Mouse (Mus musculus): ENCODE results near the gene Arl11. TPM values are rescaled to one million over a fixed set of nuclear protein-coding genes. Genes with fewer than 3 reads are reported as not detected.
"Not testable (repeated sequence)": the region's sequence is repeated elsewhere in the genome, so short reads cannot be mapped to it uniquely, and the experiment has no call there.

Arl11 gene
- total RNA-seq, 2 experiments from 2014 or later = 0.22 to 0.28 TPM

- DNase-seq; intact Hi-C loops (cut with DNase I): not testable (repeated sequence)
Measured at GRCm38 (mm10) chr14:61327007-61327406, 17.5 kb downstream of the Arl11 start.

- DNase-seq = peak; percentile 52 to 69
Measured at GRCm38 (mm10) chr14:61327618-61328450, 18.3 kb downstream of the Arl11 start.

DNA sequence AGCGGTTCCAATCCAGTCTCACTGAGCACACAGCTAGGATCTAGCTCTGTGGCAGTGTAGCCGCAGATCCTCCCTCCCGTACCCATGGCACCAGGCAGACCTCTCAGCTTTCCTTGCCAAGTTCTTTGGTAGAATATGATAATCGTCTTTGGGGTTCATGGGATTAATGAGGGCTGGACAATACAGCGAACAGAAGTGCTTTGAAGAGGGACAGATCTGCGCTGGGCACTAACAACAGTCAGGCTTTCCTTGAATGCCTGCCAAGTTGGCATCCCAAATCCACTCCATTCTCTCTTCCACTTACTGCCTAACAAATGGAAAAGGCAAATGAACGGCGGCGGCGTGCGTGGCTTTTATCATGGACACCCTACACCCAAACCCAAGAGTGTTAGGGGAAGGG is 21.0 kb downstream of the Arl11 start:
- no peak for DNase-seq
- intact Hi-C loops (cut with DNase I) = loop anchor here (2.0 to 10.0 kb wide), 2 partner anchors 54 to 108 kb away; partner anchors contain the start of gene Kpna3

More at GRCm38 (mm10) chr14:61327618-61328450, 18.3 kb downstream of the Arl11 start:
- intact Hi-C loops (cut with DNase I) = no loop called here

DNA sequence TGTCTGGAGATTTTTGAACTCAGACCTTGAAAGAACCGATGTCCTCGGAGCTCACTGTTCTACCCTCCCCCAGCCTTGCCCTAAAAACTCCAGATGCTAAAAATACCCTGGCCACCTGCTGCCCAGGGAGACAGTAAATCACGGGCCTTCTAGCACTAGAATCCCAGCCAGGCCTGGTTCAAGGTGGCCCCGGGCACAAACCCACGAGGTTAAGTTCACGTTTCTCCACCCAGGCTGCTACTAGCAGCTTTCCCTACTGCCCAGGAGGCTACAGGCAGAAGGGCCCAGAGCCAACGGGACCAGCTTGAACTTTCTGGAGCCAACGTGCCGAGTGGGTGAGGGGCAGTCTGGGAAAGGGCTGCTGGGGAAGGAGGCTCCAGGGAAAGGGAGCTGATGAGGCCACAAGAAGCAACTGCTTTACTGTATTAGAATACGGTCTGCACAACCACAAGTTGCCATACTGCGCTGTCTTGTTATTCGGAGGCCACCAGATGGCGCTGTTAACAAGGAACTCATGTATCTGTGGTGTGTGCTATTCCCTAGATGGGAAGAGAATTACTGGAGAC is 21.5 kb downstream of the Arl11 start:
- peak; percentile 66 to 74 for DNase-seq
- intact Hi-C loops (cut with DNase I) = loop anchor here (1.0 to 10.0 kb wide), 3 partner anchors 54 to 167 kb away; partner anchors contain the start of gene Kpna3

DNA sequence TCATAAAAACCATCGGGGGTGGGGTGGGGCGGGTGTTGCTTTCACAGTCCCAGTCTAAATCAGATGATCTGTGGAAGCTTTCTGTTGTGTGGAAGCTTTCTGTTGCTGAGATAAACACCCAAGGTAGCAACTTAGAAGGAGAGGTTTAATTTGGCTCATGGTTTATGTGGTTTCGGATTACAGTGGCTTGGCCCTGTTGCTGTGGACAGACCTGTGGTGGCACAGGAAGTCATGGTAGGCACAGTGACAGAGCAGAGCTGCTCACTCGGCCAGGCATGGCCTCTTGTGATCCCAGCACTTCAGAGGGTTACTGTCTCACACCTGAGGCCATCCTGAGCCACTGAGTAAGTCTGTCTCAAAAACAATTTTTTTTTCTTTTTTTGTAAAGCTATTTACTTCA is 29.8 kb downstream of the Arl11 start:
- DNase-seq = no peak
- intact Hi-C loops (cut with DNase I) = loop anchor here (10.0 kb wide), 1 partner anchor 45 kb away; no protein-coding TSS in a partner anchor

- DNase-seq = no peak
- intact Hi-C loops (cut with DNase I) = no loop called here
Measured at GRCm38 (mm10) chr14:61344590-61344989, 35.0 kb downstream of the Arl11 start.

GRCm38 (mm10) chr14:61346827-61347698 is 37.5 kb downstream of the Arl11 start:
- intact Hi-C loops (cut with DNase I) = no loop called here
- no peak for DNase-seq

GRCm38 (mm10) chr14:61349876-61350275 is 40.3 kb downstream of the Arl11 start:
- no peak for DNase-seq

DNA sequence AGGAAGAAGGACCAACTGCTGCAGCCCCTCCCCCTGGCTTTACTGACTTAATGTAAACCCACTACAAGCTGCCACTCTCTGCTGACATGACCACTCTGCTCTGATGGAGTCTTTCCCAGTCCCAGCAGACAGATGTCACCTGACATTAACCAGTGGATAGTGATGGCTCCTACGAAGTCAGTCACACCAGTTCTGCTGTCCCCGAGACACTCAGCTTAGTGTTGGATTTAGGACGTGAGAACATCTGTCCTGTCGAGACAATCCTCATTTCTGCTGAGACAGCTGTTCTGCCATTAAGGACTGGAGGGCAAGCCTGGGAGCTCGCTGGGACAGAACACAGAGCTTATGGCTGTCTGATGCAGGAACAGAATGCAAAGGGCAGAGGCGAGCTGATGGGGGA is 41.3 kb downstream of the Arl11 start:
- no peak for DNase-seq
- intact Hi-C loops (cut with DNase I) = no loop called here

More at GRCm38 (mm10) chr14:61349876-61350275, 40.3 kb downstream of the Arl11 start:
- intact Hi-C loops (cut with DNase I) = no loop called here

DNA sequence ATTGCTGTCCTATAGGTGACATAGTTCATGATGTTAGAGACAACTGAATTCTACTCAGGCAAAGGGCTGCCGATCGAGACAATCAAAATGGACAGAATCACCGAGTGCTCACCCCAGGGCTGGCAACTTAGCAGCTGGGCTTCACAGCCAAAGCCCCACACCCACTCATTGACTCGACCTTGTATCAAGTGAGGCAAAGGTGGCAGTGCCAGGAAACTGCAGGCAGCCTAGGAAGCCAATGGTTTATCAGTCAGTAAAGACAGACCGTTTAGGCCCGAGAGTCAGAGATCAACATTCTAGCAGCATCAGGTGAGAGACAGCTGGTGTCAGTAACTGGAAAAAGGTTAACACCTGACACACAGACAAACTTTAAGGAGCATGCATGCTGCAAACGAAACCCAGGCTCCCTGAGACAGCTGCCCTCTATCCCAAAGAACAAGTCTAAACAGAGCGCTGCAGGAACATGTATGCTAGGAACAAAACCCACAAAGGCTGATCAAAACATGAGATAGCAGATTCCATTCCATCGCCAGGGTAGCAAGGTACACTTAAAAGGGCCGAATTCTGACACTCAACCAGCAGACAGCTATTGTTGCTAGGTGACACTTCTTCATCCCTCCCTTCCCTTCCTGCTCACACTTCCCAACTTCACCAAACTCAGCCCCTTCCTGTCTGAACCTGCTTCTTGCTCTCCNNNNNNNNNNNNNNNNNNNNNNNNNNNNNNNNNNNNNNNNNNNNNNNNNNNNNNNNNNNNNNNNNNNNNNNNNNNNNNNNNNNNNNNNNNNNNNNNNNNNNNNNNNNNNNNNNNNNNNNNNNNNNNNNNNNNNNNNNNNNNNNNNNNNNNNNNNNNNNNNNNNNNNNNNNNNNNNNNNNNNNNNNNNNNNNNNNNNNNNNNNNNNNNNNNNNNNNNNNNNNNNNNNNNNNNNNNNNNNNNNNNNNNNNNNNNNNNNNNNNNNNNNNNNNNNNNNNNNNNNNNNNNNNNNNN is 45.0 kb downstream of the Arl11 start:
- no peak for DNase-seq
- intact Hi-C loops (cut with DNase I) = no loop called here

DNA sequence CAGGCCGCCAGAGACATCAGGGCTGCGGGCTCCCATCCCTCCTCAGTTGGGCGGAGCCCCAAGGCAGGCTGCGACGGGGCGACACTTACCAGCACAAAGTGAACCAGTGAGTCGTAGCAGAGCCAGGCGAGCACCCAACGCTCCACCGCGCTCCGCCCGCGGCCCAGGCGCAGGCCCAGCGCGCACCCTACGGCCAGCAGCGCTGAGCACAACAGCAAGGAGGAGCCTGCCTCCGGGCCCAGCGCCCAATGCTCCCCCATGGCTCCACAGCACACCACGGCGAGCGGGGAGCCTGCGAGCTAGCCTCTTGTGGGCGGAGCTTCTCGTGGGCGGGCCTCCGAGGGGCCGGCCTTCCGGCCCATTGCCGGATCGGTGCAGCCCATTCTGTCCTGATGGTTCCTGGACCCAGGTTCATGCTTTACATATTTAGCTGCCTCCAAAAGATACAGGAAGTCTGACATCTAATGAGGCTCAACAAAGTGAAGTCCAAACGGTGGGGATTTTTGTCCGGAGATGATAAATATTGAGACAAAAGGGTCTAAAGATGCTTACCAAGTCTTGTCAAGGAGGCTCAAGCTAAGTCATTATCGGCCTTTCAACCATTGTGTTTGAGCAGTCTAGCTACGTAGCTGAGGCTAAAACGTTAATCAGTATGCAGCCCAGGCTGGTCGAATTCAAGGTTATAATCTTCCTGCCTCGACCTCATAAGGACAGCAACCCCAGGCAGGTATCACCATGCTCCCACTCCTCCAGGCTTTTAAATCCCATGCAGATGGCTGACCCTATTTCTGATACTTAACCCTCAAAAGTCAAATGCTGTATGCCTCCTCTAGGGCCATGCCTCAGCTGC is 50.8 kb downstream of the Arl11 start, which contains the start of gene Ebpl:
TSS of gene Ebpl (minus strand) at position 309 of the 850 bp plus-strand sequence.
- DNase-seq = peak; percentile 92 to 94
- intact Hi-C loops (cut with DNase I) = no loop called here

GRCm38 (mm10) chr14:61360981-61361511 is 51.5 kb downstream of the Arl11 start:
- DNase-seq = no peak
- intact Hi-C loops (cut with DNase I) = no loop called here

Other genes starting within 250 kb of the Arl11 start
- gene Sacs, start 171.3 kb upstream of the Arl11 start, total RNA-seq (2021) = 10 to 100 TPM; 11.4 to 12.9 TPM
- 100 to 1,000 TPM; 107 to 128 TPM for gene Sgcg, start 51.3 kb upstream of the Arl11 start, total RNA-seq (2021)
- 1 to 10 TPM in 1 of 2 experiments, under 1 TPM in 1; 0.62 to 1.0 TPM for gene Ebpl, start 50.7 kb downstream of the Arl11 start, total RNA-seq (2021)
- gene Kpna3, start 130.1 kb downstream of the Arl11 start, total RNA-seq (2021) = 100 to 1,000 TPM in 1 of 2 experiments, 10 to 100 TPM in 1; 91.9 to 102 TPM
- gene Spryd7, start 247.1 kb downstream of the Arl11 start, total RNA-seq (2021) = 10 to 100 TPM; 39.5 to 43.5 TPM

Measured in gastrocnemius, postnatal 36 days (tissue).